Mouse (Mus musculus) fibroblast of lung, adult 2 months (primary cell): ENCODE data around the gene Ankub1.
A peak's percentile ranks its signal among the peaks of the same experiment; 100 is the strongest.

ENCODE experiments used
- DNase-seq: peaks from one replicate; pipeline ENCODE4 v3.0.0-alpha.2; 2011; ENCODE audit warnings: low read depth

Ankub1 gene

DNA sequence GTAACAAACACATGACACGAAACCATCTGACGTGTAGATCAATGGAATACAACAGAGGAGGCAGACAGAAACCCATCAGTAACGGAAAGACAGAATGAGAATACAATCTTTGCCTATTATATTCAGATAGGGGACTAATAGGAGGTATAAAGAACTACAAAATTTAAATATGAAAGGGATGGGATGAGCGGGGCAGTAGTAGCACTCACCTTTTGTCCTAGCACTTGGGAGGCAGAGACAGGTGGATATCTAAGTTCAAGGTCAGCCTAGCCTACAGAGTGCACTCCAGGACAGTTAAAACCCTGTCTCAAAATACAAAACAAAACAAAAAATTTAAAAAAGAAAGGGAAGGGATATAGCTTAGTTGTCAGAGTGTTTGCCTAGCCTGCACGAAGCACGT is 49.4 kb downstream of the Ankub1 start:
- DNase-seq, result no peak

DNA sequence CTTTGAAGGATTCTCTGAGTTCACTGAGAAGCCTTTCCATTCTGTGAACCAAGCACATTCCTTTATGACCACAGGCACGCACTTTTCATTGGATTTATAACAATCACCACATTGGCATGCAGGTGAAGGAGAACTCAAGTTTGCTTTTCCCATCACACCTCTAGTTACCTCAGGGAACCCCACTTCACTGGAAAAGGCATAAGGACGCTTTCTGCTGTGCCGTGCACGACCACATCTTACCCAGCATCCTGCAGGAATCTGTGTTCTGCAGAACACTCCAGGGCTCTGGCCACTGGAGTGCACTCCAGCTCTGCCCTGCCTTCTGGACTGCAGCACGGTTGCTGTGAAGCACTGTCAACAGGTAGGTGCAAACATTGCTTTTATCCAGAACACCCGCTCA is 55.0 kb downstream of the Ankub1 start:
- no peak for DNase-seq

DNA sequence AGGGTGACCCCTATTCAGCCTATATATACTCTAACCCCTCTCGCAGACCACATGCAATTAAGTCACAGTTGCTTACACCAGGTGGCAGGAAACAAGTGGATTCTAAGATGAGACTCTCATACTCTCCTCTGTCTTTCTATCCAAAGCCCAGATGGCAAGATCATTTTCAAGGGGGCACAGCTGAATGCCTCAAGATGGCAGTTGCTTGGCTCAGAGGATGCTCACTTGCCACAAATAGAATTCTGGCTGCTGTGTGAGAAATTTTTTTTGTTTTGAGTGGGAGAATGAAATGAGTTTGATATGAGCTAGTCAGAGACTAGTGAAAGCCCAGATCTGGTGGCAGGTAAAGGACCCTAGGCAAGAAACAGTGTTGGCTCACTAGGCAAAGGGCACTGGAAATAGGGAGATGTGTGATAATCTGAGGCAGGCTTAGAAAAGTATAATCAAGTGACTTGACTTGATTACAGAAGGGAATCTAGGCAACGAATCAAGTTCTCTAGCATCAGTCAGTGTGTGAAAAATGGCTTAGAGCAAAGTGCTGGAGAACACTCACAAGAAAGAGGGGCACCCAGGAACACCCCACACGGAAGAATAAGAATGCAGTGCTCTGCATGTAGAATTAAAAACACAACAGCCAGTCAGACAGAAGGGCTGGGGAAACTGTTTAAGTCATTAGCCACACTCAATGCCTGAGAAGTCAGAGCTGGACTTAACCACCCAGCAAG is 57.7 kb downstream of the Ankub1 start:
- DNase-seq, result no peak

DNA sequence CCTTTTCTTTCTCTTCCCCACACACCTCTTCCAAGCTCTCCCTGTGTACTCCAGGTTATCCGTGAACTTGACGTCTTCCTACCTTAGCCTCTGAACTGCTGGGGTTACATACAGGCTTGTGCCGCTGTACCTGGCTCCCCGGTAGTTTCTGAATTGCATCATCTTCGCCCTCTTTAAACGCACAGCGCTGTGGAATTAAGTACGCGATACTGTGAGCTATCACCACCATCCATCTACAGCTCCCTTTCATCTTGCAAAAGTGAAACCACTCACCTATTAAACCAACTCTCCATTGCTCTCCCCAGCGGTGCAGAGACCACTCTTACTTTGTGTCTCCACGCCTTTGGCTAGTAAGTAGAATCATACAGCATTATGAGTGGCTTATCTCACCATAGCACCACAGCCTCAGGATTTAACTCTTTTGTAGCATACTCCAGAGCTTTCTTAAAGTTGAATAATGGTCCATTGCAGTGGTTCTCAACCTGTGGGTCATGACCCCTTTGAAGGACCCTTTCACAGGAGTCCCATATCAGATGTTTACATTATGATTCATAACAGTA is 65.6 kb downstream of the Ankub1 start:
- no peak for DNase-seq

- peak; percentile 60 for DNase-seq
These were observed 67.2 kb downstream of the Ankub1 start for GRCm38 (mm10) chr3:57625275-57625997.

DNA sequence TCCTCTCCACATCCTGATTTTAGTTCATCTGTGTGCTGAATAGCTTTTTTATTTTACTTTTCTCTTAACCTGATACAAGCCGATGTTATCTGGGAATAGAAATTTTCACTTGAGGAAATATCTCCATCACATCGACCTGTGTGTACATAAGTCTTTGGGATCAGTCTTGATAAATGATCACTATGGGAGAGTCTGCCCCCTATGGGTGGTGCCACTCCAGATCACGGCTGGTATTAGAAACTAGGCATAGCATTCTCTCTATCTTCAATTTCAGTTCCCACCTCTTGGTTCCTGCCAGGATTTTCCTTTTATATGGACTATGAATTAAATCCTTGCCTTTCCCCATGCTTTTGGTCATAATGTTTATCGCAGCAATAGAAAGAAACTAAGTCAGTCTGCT is 72.9 kb downstream of the Ankub1 start:
- DNase-seq, result no peak

DNA sequence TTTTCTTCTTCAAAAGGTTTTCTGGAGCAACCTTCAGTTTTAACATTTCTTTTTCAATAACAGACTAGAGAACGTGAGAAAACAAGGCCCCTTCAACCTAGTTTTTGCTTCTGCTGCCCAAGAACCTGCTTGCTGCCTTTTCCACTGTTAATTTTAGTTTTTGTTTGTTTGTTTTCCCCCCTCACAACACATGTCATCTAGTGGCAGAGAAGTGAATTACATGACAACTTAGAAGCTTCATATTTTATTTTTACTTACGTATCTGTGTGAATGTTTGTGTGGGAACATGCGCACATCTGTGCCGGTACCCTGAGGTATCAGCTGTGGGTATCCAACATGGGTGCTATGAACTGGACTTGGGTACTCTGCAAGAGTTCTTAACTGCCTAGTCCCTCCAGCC is 76.9 kb downstream of the Ankub1 start:
- no peak for DNase-seq

- peak; percentile 31 for DNase-seq
These were observed 80.1 kb downstream of the Ankub1 start for GRCm38 (mm10) chr3:57612430-57612997.

DNA sequence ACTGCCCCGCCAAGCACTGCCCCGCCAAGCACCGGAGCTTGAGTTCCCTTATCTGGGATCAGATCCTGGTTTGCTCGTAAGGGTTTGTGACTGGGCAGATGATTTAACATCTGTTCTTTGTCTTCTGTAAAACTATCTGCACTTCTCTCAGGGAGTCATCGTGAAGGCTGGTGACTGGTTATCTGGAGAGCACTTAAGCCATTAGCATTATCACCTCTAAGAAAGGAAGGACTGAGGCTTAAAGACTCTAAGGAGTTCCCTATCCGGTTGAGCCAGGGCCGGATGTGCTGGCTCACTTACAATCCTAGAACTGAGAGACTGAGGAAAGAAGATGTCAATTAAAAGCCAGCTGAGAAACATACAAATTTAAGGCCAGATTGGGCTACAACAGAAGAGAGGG is 80.8 kb downstream of the Ankub1 start:
- no peak for DNase-seq
